Mouse (Mus musculus) heart, adult 18-20 months (tissue): Measurements from ENCODE around the gene Rims3. TPM values are rescaled to one million over a fixed set of nuclear protein-coding genes. Genes with fewer than 3 reads are reported as not detected.

Experiments used
- DNase-seq, 2 experiments: peaks; one replicate each; pipeline ENCODE4 v3.0.0; 2021 to 2022; ENCODE audit warnings: mixed read lengths in 1 of 2
- long read RNA-seq, 2 experiments: library from polyadenylated mRNA; stranded (forward); transcript quantifications; one replicate each; pipeline ENCODE4 v2.0.0; 2021
- total RNA-seq, 2 experiments: library from RNA; stranded (reverse); gene quantifications; 2 replicates each; pipeline ENCODE4 v1.2.3; 2021

Gene Rims3
- under 1 TPM in 1 of 2 experiments, not detected in 1; 0.05 TPM for total RNA-seq
- long read RNA-seq, experiment 1, result 0 reads
- long read RNA-seq, experiment 2, result 0 reads

DNA sequence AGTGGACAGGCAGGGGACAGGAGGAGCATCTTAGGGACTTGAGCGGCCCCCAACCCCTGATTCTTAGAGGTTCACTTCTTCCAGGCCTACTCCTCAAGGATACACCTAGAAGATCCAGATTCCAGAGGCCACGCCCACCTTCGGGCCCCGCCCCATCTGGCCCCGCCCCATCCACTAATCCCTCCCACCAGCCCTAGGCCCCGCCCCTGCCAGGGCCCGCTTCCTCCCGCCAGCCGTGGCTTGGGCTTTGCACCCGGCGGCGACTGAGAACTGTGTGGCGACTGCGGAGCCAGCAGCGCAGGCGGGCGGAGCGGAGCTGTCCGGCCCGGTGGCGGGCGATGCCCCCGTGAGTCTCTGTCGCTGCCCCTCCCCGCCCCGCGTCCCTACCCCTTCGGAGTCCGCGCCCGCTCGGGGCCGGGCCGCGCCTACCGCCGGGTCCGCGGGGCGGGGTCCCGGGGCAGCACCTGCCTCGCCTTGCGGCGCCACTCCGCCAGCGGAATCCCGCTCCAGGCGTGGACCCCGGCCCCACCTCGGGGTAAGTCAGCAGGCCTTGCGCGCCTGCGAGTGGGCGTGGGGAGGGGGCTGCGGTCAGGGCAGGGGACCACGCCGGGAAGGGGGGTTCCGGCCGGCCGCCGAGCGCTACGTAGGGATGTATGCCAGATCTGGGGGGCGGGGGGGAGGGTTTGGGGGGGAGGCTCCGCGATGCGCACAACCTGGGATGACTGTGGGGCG, at the start of gene Rims3:
TSS of gene Rims3 (plus strand) at position 229 of the 732 bp plus-strand sequence.
- peak in 1 of 2 experiments; percentile 4 for DNase-seq

DNA sequence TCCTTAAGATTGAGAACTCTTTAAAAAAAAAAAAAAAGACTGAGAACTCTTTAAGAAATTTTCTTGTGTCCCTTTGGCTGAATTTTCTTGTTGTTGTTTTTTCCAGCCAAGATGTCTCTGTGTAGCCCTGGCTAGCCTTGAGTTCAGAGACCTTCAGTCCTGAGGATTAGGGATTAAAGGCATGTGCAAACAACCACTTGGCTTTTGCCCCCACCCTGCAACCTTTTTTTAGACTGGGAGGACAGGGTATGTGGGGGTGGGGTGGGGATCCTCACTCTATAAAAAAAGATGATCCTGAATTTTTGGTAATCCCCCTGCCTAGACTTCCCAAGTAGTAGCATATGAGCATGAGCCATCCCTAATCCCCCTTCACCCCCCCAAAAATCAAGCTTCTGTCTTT, 48.8 kb upstream of the Rims3 start:
- no peak for DNase-seq

DNA sequence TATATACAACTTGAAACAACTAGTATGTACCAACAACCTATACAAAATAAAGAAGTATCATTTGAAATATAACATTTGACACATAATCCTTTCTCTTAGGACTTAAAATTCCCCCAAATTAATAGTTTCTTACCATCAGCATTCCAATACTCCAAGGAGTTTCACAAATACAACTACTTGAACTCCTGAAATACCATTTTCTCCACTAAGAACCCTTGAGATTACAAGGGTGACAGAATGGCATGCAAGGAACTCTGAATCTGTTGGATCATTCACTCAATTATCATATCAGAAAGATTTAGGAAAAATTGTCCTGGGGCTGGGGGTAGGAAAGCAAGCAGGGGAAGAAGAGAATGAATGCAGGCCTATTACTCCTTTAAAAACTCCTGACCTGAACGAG, 40.9 kb upstream of the Rims3 start:
- DNase-seq, result no peak

DNA sequence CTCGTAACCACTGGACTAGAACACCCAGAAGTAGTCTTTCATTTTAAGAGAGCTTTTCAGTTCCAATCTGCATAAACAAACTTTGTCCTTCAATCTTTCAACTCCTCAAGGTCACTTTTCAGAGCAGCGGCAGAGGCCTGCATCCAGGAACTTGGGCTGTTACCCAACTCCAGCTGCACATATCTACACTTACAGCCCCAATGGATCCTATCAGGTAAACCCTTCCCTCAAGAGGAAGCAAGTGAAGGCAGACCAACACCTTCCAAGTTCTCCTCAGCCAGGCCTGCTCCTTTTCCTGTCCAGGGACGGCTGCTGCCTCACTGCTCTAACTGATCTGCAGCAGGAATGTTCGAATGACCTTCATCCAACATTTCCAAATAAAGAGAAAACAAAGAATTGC, 40.4 kb upstream of the Rims3 start:
- DNase-seq, result peak; percentile 15 to 53

DNA sequence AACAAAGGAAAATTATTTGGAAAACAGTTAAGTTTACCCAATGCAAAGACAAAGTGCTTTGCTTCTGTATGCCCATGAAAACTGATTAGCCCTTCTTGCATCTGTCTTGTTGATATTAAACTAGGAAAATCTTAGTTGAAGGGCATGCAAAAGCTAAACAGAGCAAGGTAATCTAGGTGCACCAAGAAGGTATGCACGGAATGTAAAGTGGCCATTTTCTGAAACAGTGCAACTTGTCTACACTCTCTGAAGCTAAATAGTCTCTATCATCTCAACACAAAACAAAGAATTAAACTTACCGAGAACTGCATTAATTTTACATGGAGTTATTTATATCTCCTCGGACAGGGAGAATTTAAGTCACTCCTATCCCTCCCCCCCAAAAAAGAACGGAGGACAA, 39.5 kb upstream of the Rims3 start:
- no peak for DNase-seq

DNA sequence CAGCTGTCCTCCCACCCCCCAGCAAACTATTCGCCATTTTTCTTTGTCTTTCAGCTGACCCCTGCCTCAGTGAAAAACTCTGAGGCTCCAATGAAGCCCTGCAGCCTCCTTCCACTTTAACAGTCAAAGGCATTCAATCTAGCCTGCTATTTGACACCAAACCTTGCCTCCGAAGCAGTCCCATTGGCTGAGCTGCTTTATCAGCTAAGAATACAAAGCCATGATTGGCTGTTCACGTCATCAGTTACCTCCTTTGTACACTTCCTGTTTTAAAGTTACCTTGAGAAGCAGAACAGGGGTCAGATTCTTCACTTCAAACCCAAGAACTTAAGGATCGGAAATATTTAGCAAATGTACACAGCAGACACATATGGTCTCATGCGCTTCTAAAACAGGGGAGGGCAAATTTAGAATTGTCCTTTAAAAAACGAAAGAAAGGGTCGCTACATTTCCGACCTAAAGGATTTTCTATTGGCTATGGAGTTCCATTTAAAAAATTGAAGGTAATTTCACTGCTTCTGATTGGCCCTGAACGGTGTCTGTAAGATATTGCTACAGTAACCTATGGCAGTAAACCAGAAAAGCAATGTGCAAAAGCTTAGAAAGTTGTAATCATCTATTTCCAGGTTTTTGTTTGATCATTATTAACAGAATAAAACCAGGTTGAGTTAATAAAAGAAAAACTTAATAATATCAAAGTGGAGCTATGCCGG, 38.8 kb upstream of the Rims3 start:
- peak; percentile 86 to 94 for DNase-seq

DNA sequence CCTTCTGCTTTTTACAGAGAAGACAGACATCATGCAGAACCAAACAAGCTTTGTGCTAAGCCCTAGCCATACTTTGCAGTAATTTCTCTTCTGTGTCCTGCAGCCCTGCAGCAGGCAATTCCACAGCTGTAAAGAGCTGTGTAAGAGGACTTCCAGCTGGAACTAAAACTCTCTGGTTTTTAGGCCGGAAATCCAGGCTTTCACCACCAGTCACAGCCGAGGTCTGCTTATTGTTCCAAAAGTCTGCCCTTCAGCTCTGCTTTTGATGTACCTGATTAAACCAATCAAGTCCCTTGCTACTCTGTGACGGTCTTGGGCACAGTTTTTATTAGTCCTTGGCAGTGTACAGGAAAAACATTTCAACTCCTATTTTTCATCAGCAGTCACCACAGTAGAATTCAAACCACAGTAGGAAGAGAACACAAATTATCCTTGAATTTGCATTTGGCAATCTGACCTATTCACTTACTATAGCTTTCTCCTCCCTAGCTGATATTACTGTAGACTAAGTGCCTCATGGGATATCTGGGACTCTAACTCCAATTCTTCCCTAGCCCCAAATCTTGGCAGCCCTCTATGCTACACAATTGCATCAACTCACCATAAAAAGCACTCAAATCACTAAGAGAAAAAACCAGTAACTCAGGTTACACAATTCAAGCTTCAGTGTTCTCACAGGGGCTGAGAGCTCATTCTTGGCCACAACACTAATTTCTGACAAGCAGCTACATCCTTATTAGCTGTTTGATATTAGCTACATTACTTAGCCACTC, 37.4 kb upstream of the Rims3 start:
- DNase-seq, result peak; percentile 52 to 53

DNA sequence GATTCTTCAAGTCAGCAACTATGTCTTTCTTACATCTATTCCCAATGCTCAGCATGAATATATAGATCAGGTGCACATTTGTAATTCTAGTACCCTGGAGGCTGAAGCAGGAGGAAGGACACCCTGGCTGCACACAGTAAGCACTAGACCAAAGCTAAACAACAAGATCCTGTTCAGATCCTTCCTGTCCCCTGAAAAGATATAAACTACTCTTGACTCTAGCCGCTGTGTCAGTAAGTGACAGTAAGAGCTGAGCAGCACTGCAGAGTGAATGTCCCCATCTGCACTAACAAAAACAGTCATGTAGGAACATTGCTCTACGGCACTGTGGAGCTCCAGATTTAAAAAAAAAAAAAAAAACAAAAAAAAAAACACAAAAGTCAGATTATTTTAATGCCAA, 36.7 kb upstream of the Rims3 start:
- DNase-seq, result no peak

DNA sequence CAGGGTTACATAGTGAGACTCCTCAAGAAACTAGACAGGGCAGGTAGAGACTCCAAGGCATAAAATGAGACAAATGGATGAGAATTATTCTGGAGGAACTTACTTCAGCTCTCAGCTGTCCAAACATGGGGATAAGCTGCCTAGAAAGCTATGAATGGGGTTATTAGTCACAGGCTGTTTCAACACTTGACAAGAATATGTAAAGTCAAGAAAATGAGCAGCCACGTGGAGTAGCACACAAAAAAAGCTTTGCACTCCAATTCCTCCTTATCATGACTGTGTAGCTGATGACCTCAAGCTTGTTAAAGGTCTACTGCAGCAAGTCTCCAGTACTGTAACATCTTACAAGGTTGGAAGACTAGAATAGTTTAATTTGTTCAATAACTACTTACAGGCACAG, 35.3 kb upstream of the Rims3 start:
- no peak for DNase-seq

DNA sequence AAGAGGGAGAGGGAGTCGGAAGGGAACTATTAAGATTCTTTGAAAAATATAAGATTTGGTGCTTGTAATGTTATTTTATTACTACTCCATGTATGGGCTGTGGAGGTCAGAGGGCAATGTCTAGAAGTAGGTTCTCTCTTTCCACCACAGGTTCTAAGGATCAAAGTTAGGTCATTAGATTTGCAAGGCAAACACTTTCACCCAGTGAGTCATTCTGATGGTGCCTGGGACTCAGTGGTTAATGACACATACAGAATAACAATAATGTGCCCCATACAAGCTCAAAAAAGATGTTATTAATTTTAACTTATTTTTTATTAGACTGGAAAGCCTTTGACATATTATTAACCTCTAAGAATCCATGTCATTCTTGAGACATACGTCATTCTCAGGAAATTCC, 34.7 kb upstream of the Rims3 start:
- DNase-seq, result no peak

DNA sequence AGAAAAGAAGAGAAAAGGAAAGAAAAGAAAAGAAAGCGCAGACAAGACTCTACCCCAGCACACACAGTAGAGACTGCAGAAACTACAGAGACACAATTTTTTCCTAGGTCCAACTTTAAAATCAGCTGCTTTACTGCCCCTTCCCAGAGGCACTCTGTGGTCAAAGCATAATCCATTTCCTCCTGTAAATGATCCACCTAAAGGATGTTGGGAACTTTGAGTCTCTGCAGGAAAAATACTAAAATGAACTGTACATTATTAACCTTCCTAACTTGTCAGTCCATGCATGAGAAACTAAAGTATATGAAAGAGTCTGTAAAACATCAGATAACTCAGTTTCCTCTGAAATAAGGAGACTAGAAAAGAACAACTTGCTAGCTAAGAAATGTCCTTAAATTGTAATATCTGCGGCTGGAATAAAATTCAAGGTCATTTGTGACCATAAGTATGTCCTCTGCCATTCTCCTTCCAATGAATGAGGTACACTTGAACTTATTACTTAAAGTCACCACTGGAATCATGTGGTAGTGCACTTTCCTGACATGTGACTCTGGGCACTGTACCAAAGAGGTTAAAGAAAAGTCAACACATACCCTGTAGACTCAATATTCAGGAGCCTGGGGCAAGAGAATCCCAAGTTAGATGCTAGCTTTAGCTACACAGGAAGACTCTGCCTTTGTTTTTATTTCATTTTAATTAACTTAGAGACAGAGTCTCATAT, 32.3 kb upstream of the Rims3 start:
- no peak for DNase-seq

DNA sequence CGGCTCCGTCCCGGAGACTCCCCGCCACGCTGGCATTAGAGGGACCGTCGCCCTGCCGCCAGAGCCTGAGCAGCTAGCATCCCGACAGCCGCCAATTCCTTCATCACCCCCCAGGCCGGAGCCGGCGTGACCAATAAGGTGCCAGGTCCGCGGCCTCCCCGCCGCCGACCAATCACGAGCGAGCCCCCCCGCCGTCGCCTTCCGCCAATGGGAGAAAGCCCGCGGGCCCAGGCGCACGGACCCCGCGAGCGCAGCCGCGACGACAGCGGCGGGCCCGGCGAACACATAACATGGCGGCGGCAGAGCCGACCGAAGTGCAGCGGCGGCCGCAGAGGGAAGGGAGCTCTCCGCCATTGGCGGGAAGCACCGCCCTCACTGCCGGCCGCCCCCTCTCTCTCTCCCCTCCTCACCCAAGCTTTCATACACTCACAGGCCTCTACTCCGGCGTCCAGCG, 29.5 kb upstream of the Rims3 start:
- DNase-seq, result peak; percentile 96 to 97

DNA sequence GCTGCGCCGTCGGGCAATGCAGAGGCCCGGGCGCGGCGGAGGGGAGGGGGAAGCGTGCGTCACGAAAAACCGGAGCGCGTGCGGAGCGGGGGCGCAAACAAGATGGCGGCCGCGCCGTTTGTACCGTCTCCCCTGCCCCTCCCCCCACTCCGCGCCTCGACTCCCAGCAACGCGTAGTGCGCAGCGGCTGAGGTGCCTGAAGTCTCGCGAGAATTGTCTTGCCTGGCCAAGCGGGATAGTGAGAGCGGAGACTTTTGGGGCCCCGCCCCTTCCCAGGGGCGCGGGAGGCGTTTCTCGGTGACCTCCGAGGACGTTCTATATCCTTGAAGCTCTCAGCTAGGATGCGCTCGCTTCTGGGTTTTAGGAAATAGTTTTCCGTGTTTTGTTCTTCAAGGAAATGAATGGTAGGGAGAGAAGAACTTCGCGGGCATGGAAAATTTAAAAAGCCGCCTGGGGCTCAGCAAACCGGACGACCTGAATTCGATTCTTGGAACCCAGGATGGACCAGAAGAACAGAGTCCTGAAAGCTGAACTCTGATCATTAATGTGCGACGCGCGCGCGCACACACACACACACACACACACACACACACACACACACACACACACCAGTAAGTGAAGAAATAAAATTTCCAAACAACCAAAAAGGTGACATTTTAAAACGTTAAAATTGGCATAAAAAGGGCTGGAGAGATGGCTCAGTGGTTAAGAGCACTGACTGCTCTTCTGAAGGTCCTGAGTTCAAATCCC, 28.9 kb upstream of the Rims3 start:
- DNase-seq, result peak; percentile 98

DNA sequence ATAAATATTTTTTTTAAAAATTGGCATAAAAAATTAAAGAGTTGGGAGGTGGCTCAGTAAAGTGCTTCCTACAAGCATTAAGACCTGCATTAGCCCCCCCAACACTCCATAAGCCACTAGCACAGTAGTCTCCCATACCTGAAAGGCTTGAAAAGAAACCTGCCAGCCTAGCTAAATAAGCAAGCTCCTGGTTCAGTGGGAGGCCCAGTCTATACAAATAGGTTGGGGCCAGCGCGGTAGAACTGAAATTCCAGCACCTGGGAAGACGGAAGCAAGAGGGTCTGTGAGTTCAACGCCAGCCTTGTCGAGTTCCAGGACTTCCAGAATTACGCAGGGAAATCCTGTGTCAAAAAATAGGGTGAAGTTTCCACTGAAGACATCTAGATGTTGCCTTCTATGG, 28.2 kb upstream of the Rims3 start:
- DNase-seq, result no peak

DNA sequence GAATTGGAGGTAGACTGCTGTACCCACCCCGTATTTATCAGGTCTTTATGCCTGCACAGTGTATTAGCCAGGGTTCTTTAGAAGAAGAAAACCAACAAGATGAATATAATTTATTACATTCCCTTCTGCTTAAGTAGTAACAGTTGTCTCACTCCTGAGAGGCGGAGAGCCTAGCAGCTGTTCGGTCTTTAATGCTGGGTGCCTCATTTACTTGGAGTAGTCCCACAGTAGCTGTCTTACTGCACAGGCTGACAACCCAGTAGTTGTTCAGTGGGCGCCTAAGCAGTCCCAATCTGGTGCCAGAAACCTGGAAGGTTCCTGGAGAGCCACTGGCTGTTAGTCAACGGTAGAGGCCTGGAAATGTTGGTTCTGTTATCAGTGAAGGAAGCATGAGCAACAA, 23.8 kb upstream of the Rims3 start:
- no peak for DNase-seq

DNA sequence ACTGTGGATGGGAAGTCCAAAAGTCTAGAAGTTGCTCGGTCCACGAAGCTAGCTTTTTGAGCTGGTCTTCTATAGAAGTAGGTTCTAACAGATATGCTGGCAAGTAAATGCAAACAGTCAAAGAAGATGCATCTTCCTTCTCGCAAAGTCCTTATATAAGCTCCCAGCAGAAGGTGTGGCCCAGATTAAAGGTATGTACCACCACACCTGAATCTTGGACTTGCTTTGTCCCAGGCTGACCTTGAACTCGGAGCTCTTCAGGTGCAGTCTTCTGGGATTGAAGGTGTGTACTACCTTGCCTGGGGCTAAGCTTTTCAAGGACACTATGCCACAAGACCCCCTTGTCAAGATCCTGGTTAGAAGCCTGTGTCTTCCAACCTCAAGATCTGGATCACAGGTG, 23.1 kb upstream of the Rims3 start, which contains the start of gene Nfyc:
TSS of gene Nfyc (minus strand) at position 101 of the 400 bp plus-strand sequence.
- no peak for DNase-seq

DNA sequence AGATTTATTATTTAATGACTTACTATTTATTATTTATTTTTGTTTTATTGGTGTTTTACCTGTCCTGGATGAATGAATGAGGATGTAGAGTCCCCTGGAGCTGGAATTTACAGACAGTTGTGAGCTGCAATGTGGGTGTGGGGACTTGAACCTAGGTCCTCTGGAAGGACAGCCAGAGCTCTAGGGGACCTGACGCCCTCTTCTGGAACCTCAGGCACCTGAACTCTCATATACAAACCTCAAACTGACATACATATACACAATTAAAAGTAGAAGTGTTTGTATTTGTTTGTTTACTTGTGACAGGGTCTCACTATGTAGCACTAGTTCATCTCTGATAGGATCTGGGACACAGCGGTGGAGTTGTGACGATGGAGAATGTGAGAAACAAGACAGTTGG, 13.3 kb upstream of the Rims3 start:
- DNase-seq, result no peak

DNA sequence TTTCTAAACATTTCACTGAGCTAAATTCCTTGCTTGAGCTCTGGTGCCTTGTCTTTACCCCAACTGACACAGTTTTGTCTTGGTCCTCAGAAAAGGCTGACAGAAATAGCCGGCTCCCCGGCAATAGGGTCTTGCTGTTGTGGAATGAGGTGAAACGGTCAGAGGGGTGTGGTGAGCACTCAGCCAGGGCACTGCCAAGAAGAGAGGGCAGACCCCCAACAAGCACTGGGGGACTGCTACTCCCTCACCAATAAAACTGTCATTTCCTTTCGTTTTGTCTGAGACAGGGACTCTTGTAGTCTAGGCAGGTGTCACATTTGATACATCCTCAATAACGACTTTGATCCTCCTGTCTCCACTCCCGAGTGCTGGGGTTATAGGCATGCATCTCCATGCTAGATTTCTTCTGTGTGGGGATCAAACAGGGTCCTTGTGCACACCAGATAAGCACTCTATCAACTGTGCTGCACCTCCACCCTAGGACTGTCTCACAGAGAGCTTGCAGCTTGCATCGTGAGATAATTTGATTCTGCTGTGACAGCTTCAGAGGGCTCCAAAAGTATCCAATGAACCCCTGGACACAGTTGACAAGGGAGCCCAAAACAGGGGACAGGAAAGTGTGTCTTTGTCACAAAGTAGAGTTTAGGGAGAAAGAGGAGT, 10.1 kb upstream of the Rims3 start:
- no peak for DNase-seq

DNA sequence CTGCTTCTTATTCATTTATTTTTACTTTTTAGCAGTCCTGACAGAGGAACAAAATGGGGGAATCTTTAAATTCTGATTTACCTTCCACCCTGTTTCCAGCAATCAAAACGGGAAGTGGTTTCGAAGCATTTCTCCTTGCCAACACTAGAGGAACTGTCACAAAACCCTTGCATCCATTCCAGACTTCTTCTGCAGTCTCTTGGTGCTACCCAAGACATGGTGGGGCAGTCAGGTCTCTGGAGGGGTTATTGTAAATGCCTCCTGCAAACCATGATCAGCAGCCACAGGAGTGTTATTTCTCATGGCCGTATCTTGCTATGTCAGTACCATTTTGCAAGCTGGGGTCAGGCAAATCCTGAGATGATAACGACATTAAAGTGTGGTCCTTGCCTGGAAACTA, 9.5 kb upstream of the Rims3 start:
- no peak for DNase-seq

DNA sequence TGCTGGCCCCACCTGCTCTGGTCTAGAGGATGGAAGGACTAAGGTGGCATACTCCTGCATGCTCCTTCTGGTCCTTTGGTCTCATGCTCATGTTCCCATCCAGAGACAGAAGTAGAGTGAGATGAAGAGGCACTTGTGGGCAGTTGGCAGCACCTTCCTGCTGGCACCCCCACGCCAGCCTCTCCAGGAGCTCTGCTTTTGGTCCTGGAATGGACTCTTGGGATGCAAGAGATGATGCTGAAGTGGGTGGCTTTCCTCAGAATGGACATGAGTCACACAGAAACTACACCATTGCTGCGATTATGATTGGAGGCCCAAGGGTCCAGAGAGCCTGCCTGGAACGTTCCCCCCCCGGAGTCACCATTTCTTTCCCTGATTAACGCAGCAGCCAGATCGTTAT, 5.7 kb upstream of the Rims3 start:
- no peak for DNase-seq

DNA sequence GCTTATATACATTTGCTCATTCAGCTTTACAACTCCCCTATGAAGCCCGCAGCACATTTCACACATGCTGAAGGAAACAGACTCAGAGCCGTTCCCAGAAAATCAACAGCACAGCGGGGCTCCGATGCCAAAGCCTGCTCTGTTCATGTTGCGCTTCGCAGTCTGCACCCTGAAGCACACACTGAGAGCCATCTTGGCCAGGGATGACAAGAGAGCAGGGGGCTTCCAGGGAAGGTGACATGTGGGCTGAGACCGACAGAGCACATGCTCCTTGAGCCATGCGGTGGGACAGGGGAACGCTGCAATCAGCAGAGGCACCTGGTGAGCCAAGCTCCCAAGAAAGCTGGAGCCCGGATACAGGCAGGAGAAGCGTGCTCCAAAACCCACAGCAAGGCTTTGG, 5.2 kb upstream of the Rims3 start:
- DNase-seq, result no peak
